Mouse (Mus musculus): ENCODE results near the gene Olfr1278. TPM values are rescaled to one million over a fixed set of nuclear protein-coding genes. Genes with fewer than 3 reads are reported as not detected.
"Not testable (repeated sequence)": the region's sequence is repeated elsewhere in the genome, so short reads cannot be mapped to it uniquely, and the experiment has no call there.

The Olfr1278 gene
- not detected in 2 replicates for polyA plus RNA-seq (2015; fragmentation: Nextera tagmentation; extraction: Ambion mirVana)

GRCm38 (mm10) chr2:111289836-111290235 lies at the start of gene Olfr1278:
Olfr1278 (plus strand) TSS chr2:111290136.
- Histone ChIP-seq H3K27me3 (no peaks in the 10 kb centered on the region), H3K4me3 (no peak within 1 kb of the TSS)
- ATAC-seq (ENCODE audit: insufficient number of reproducible peaks, low FRiP score, low TSS enrichment, low read depth) = no peak

GRCm38 (mm10) chr2:111254216-111254615 lies 35.7 kb upstream of the Olfr1278 start, which contains the start of gene Olfr1276:
Olfr1276 (plus strand) TSS chr2:111254516.
- Histone ChIP-seq H3K27ac (no peak within 1 kb of the TSS), H3K9me3 (no peaks in the 10 kb centered on the region), H3K9ac (no peak within 1 kb of the TSS), H3K27me3 (no peaks in the 10 kb centered on the region), H3K36me3 (no peaks in the 10 kb centered on the region), H3K4me3 (no peak within 1 kb of the TSS), H3K4me1 (no peaks in the 10 kb centered on the region), H3K4me2 (no peak within 1 kb of the TSS)
- ATAC-seq (ENCODE audit: insufficient number of reproducible peaks, low FRiP score, low TSS enrichment, low read depth) = no peak

More at GRCm38 (mm10) chr2:111289836-111290235, at the start of gene Olfr1278:
- H3K9me3 ChIP-seq = no peaks in the 10 kb centered on the region
- no peak within 1 kb of the TSS for H3K4me2 ChIP-seq
- no peak within 1 kb of the TSS for H3K9ac ChIP-seq
- no peak within 1 kb of the TSS for H3K27ac ChIP-seq
- H3K36me3 ChIP-seq = no peaks in the 10 kb centered on the region
- H3K4me1 ChIP-seq = no peaks in the 10 kb centered on the region

GRCm38 (mm10) chr2:111274006-111274405 lies 15.9 kb upstream of the Olfr1278 start, which contains the start of gene Olfr1277:
Olfr1277 (minus strand) TSS chr2:111274106.
- no peaks in the 10 kb centered on the region for H3K36me3 ChIP-seq
- H3K27me3 ChIP-seq = no peaks in the 10 kb centered on the region
- no peak within 1 kb of the TSS for H3K4me2 ChIP-seq
- H3K9ac ChIP-seq = no peak within 1 kb of the TSS
- no peak for ATAC-seq (ENCODE audit: insufficient number of reproducible peaks, low FRiP score, low TSS enrichment, low read depth)
- no peaks in the 10 kb centered on the region for H3K9me3 ChIP-seq
- H3K27ac ChIP-seq = no peak within 1 kb of the TSS
- WGBS = 77% methylated on average over 2 of the region's 2 CpGs
- H3K4me3 ChIP-seq = no peak within 1 kb of the TSS
- H3K4me1 ChIP-seq = no peaks in the 10 kb centered on the region

DNA sequence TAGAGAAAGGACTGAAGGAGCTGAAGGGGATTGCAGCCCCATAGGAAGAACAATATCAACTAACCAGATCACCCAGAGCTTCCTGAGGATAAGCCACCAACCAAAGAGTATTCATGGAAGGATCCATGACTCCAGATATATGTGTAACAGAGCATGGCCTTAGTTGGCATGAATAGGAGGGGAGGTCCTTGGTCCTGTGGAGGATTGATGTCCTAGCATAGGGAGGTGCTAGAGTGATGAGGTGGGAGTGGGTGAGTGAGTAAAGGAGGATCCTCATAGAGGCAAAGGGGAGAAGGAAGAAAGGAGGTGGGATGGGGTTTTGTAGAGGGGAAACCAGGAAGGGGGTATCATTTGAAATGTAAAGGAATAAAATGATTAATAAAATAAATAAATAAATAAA lies 8.6 kb downstream of the Olfr1278 start:
- Histone ChIP-seq H3K4me1 (no peaks in the 10 kb centered on the region), H3K27ac (no peak overlapping the region), H3K9me3 (no peaks in the 10 kb centered on the region), H3K27me3 (no peaks in the 10 kb centered on the region), H3K4me2 (no peak overlapping the region), H3K36me3 (no peaks in the 10 kb centered on the region), H3K9ac (no peak overlapping the region), H3K4me3 (no peak overlapping the region)
- ATAC-seq (ENCODE audit: insufficient number of reproducible peaks, low FRiP score, low TSS enrichment, low read depth) = no peak

- H3K9ac ChIP-seq = no peak within 1 kb of the TSS
- H3K36me3 ChIP-seq = no peaks in the 10 kb centered on the region
- no peak within 1 kb of the TSS for H3K27ac ChIP-seq
- no peaks in the 10 kb centered on the region for H3K4me1 ChIP-seq
- no peaks in the 10 kb centered on the region for H3K27me3 ChIP-seq
- H3K4me3 ChIP-seq = no peak within 1 kb of the TSS
- no peaks in the 10 kb centered on the region for H3K9me3 ChIP-seq
- H3K4me2 ChIP-seq = no peak within 1 kb of the TSS
- ATAC-seq (ENCODE audit: insufficient number of reproducible peaks, low FRiP score, low TSS enrichment, low read depth) = no peak
Observed at GRCm38 (mm10) chr2:111300374-111300773, 10.4 kb downstream of the Olfr1278 start, which contains the start of gene Olfr1279. Olfr1279 (plus strand) TSS chr2:111300635.

GRCm38 (mm10) chr2:111313717-111314116 lies 23.8 kb downstream of the Olfr1278 start, which contains the start of gene Olfr1280:
Olfr1280 (plus strand) TSS chr2:111314017.
- H3K27me3 ChIP-seq = no peaks in the 10 kb centered on the region
- H3K9ac ChIP-seq = no peak within 1 kb of the TSS
- H3K4me1 ChIP-seq = no peaks in the 10 kb centered on the region
- H3K27ac ChIP-seq = no peak within 1 kb of the TSS
- ATAC-seq (ENCODE audit: insufficient number of reproducible peaks, low FRiP score, low TSS enrichment, low read depth) = no peak
- no peak within 1 kb of the TSS for H3K4me3 ChIP-seq
- H3K9me3 ChIP-seq = no peaks in the 10 kb centered on the region
- H3K36me3 ChIP-seq = no peaks in the 10 kb centered on the region
- H3K4me2 ChIP-seq = no peak within 1 kb of the TSS

DNA sequence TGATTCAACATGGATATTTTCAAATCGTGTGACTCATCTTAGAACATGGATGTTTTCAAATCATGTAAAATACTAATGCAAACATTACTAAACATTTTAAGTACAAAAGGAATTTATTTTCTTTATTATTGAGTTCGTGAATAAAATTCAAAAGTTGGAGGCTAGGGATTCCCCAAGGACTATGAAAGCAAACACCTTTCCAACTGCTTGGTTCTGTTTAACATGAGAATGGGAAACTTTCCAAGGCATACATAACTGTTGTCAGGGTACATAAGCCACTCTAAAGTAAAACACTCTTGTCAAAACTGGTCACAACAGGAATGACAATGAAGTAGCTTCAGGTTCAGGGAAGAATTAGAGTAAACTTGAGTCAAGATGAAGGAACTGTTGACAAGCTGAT lies 36.3 kb downstream of the Olfr1278 start, which contains the start of gene Olfr1281:
Gene Olfr1281, plus strand, starts transcription at position 301 of the 400 bp plus-strand sequence.
- Histone ChIP-seq H3K36me3 (no peaks in the 10 kb centered on the region), H3K4me3 (no peak within 1 kb of the TSS), H3K27ac (no peak within 1 kb of the TSS), H3K9me3 (no peaks in the 10 kb centered on the region), H3K27me3 (no peaks in the 10 kb centered on the region), H3K9ac (no peak within 1 kb of the TSS), H3K4me2 (no peak within 1 kb of the TSS), H3K4me1 (no peaks in the 10 kb centered on the region)
- 67% methylated on average over 2 of the region's 2 CpGs for WGBS
- ATAC-seq (ENCODE audit: insufficient number of reproducible peaks, low FRiP score, low TSS enrichment, low read depth) = no peak

DNA sequence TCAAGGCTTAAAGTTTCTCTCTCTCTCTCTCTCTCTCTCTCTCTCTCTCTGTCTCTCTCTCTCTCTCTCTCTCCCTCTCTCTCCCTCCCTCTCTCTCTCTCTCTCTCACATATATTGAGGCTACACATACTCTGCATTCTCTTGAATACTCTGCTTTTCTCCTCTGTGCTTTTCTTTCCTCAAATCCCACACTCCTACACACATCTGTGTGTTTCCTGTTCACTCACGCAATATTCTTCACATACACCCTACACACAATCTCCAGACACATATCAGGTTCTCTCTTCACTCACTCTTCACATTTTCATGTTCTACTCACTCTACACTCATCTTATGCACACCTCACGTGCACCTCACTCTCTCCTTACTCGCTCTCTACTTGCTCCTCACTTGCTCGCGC lies 43.8 kb downstream of the Olfr1278 start:
- ATAC-seq (ENCODE audit: insufficient number of reproducible peaks, low FRiP score, low TSS enrichment, low read depth); H3K36me3 ChIP-seq; H3K4me2 ChIP-seq; H3K9me3 ChIP-seq; H3K27me3 ChIP-seq; H3K27ac ChIP-seq; H3K9ac ChIP-seq; H3K4me1 ChIP-seq; H3K4me3 ChIP-seq: not testable (repeated sequence)
- WGBS = 87% methylated on average over 5 of the region's 5 CpGs

- Histone ChIP-seq H3K4me1 (no peaks in the 10 kb centered on the region), H3K36me3 (no peaks in the 10 kb centered on the region), H3K4me2 (no peak within 1 kb of the TSS), H3K27me3 (no peaks in the 10 kb centered on the region), H3K9ac (no peak within 1 kb of the TSS), H3K4me3 (no peak within 1 kb of the TSS), H3K9me3 (no peaks in the 10 kb centered on the region), H3K27ac (no peak within 1 kb of the TSS)
- no peak for ATAC-seq (ENCODE audit: insufficient number of reproducible peaks, low FRiP score, low TSS enrichment, low read depth)
- 63% methylated on average over 2 of the region's 2 CpGs for WGBS
Observed at GRCm38 (mm10) chr2:111335976-111336375, 46.0 kb downstream of the Olfr1278 start, which contains the start of gene Olfr1282. Olfr1282 (minus strand) TSS chr2:111336076.

Other genes with a start within 250 kb of the Olfr1278 start
- gene Gm13941, start 184.2 kb upstream of the Olfr1278 start, polyA plus RNA-seq (2015; fragmentation: Nextera tagmentation; extraction: Ambion mirVana) = not detected in 2 replicates
- gene Gm15130, start 137.2 kb upstream of the Olfr1278 start, polyA plus RNA-seq (2015; fragmentation: Nextera tagmentation; extraction: Ambion mirVana) = not detected in 2 replicates
- gene 4930430A15Rik, start 60.5 kb upstream of the Olfr1278 start, polyA plus RNA-seq (2015; fragmentation: Nextera tagmentation; extraction: Ambion mirVana) = not detected in 2 replicates
- gene Olfr1275, start 54.9 kb upstream of the Olfr1278 start, polyA plus RNA-seq (2015; fragmentation: Nextera tagmentation; extraction: Ambion mirVana) = not detected in 2 replicates
- gene Olfr1276, start 35.6 kb upstream of the Olfr1278 start, polyA plus RNA-seq (2015; fragmentation: Nextera tagmentation; extraction: Ambion mirVana) = not detected in 2 replicates
- not detected in 2 replicates for gene Olfr1277, start 16.0 kb upstream of the Olfr1278 start, polyA plus RNA-seq (2015; fragmentation: Nextera tagmentation; extraction: Ambion mirVana)
- gene Olfr1279, start 10.5 kb downstream of the Olfr1278 start, polyA plus RNA-seq (2015; fragmentation: Nextera tagmentation; extraction: Ambion mirVana) = not detected in 2 replicates
- gene Olfr1280, start 23.9 kb downstream of the Olfr1278 start, polyA plus RNA-seq (2015; fragmentation: Nextera tagmentation; extraction: Ambion mirVana) = not detected in 2 replicates
- gene Olfr1281, start 36.4 kb downstream of the Olfr1278 start, polyA plus RNA-seq (2015; fragmentation: Nextera tagmentation; extraction: Ambion mirVana) = not detected in 2 replicates
- not detected in 2 replicates for gene Olfr1282, start 45.9 kb downstream of the Olfr1278 start, polyA plus RNA-seq (2015; fragmentation: Nextera tagmentation; extraction: Ambion mirVana)
- not detected in 2 replicates for gene Olfr1283, start 76.7 kb downstream of the Olfr1278 start, polyA plus RNA-seq (2015; fragmentation: Nextera tagmentation; extraction: Ambion mirVana)
- not detected in 2 replicates for gene Olfr1284, start 85.4 kb downstream of the Olfr1278 start, polyA plus RNA-seq (2015; fragmentation: Nextera tagmentation; extraction: Ambion mirVana)
- gene Olfr1286, start 133.0 kb downstream of the Olfr1278 start, polyA plus RNA-seq (2015; fragmentation: Nextera tagmentation; extraction: Ambion mirVana) = not detected in 2 replicates
- gene Olfr1287, start 159.0 kb downstream of the Olfr1278 start, polyA plus RNA-seq (2015; fragmentation: Nextera tagmentation; extraction: Ambion mirVana) = not detected in 2 replicates
- gene Olfr1288, start 184.0 kb downstream of the Olfr1278 start, polyA plus RNA-seq (2015; fragmentation: Nextera tagmentation; extraction: Ambion mirVana) = not detected in 2 replicates
- not detected in 2 replicates for gene Olfr1289, start 190.7 kb downstream of the Olfr1278 start, polyA plus RNA-seq (2015; fragmentation: Nextera tagmentation; extraction: Ambion mirVana)
- gene Olfr1290, start 203.7 kb downstream of the Olfr1278 start, polyA plus RNA-seq (2015; fragmentation: Nextera tagmentation; extraction: Ambion mirVana) = not detected in 2 replicates
- not detected in 2 replicates for gene Olfr1291-ps1, start 207.0 kb downstream of the Olfr1278 start, polyA plus RNA-seq (2015; fragmentation: Nextera tagmentation; extraction: Ambion mirVana)
- not detected in 2 replicates for gene Olfr1293-ps, start 235.1 kb downstream of the Olfr1278 start, polyA plus RNA-seq (2015; fragmentation: Nextera tagmentation; extraction: Ambion mirVana)